Mouse (Mus musculus): ENCODE data around the gene Orai2.

DNA sequence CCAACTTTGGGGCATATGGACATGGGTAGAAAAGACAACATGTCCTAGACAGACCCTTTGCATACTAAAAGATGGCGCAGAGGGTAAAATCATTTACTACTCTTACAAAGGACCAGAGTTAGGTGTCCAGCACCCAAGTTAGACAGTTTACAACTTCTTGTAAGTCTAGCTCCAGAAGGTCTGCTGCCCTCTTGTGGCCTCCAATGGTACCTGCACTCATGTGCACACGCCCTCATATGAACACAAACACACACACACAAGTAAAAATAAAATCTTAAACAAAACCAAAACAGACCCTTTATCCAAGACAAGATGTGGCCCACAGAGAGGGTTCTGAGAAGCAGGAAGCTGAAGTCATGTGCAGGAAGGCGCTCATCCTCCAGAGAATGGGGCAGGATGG lies 2.4 kb downstream of the Orai2 start:
- no peak for TF ChIP-seq GATA1 (IDR thresholded peaks at IDR 0.05; ENCODE audit: low read length)
- TF ChIP-seq TAL1 (IDR thresholded peaks at IDR 0.05; ENCODE audit: low read length) = no peak

Measured in erythroblast, embryonic 14.5 days (primary cell).